23 mouse cellular contexts compared by ENCODE assay signal in genomic region chr12:111608015-111608414, GRCm38 (mm10). TPM values are rescaled to one million over a fixed set of nuclear protein-coding genes. Genes with fewer than 3 reads are reported as not detected.
DNase-seq lines count a peak whose midpoint lies in the region; ATAC-seq and TF ChIP-seq lines count a peak whose summit lies in the region.
"Had no signal": no experiment of that assay in that cellular context is flagged by ENCODE, and none has a peak within 500 bp of the region (broad histone marks: within the 10 kb centered on the region; RNA-seq: fewer than 3 reads in every experiment).

No protein-coding gene starts in this region.

- H3K4me3 ChIP-seq in forebrain, embryonic 14.5 days (ENCODE audit: low read depth, low read length) = no peak overlapping the region
- H3K4me3 ChIP-seq in gastrocnemius, adult 2 months = no peak overlapping the region
- H3K4me3 ChIP-seq: embryonic facial prominence, embryonic 15.5 days; erythroblast, embryonic 14.5 days; heart, embryonic 10.5 days; heart, embryonic 15.5 days; hindbrain, embryonic 10.5 days; intestine, embryonic 15.5 days had no signal

- no peak overlapping the region for H3K4me2 ChIP-seq in forebrain, embryonic 14.5 days (ENCODE audit: low read length)
- H3K4me2 ChIP-seq: embryonic facial prominence, embryonic 15.5 days; heart, embryonic 15.5 days; hindbrain, embryonic 14.5 days; intestine, embryonic 15.5 days had no signal

- no peaks in the 10 kb centered on the region for H3K27me3 ChIP-seq in forebrain, embryonic 14.5 days (replicated peaks; ENCODE audit: control insufficient read depth, insufficient read depth, low read length)
- H3K27me3 ChIP-seq: embryonic facial prominence, embryonic 15.5 days; heart, embryonic 15.5 days; intestine, embryonic 15.5 days had no signal

- H3K4me1 ChIP-seq in forebrain, embryonic 14.5 days (ENCODE audit: control insufficient read depth, insufficient read depth, low read length) = 0 out of 2 replicates have a peak, but pooled peaks cover 3% of the 10 kb centered on the region
- H3K4me1 ChIP-seq: embryonic facial prominence, embryonic 15.5 days; heart, embryonic 10.5 days; heart, embryonic 15.5 days; hindbrain, embryonic 10.5 days; intestine, embryonic 15.5 days had no signal

- peak; percentile 62 for DNase-seq in heart, adult 11 months
- DNase-seq in heart, postnatal 14 days = no peak
- peak; percentile 24 for DNase-seq in ES-CJ7 (ENCODE audit: low read depth, low spot score)
- DNase-seq in MEL-GATA-1-ER (ENCODE audit: extremely low read depth, low read depth) = peak; percentile 17
- DNase-seq in forebrain, embryonic 14.5 days (ENCODE audit: low spot score) = peak; percentile 44
- no peak for DNase-seq in gastrocnemius, adult 2 months
- no peak for DNase-seq in ovary, postnatal 14 days (ENCODE audit: low spot score)
- DNase-seq: adrenal gland, postnatal 10 days; B cell, adult 2 months; cerebellum, adult 18-20 months; cerebellum, postnatal 10 days; embryo, embryonic 11 days; gastrocnemius, postnatal 36 days; heart, adult 18-20 months; kidney, adult 18-20 months had no signal

- intact Hi-C loops in heart, postnatal 14 days (cut with DNase I) = no loop called here
- intact Hi-C loops in gastrocnemius, adult 2 months (cut with DNase I) = no loop called here

- WGBS in forebrain, embryonic 14.5 days = 23% methylated on average over 5 of the region's 5 CpGs

- H3K27ac ChIP-seq in forebrain, embryonic 14.5 days (ENCODE audit: low read depth, low read length) = peak overlapping the region; percentile 2; the same call in 1 of the 2 replicates
- no peak overlapping the region for H3K27ac ChIP-seq in gastrocnemius, adult 2 months
- H3K27ac ChIP-seq: embryonic facial prominence, embryonic 15.5 days; heart, embryonic 10.5 days; heart, embryonic 15.5 days; hindbrain, embryonic 10.5 days; hindbrain, embryonic 14.5 days; intestine, embryonic 15.5 days had no signal

- no peaks in the 10 kb centered on the region for H3K9me3 ChIP-seq in forebrain, embryonic 14.5 days (replicated peaks; ENCODE audit: control insufficient read depth, low read length)
- H3K9me3 ChIP-seq: embryonic facial prominence, embryonic 15.5 days; heart, embryonic 10.5 days; heart, embryonic 15.5 days; hindbrain, embryonic 10.5 days; intestine, embryonic 15.5 days had no signal

- H3K9ac ChIP-seq in forebrain, embryonic 14.5 days (ENCODE audit: low read length) = no peak overlapping the region
- H3K9ac ChIP-seq: embryonic facial prominence, embryonic 15.5 days; heart, embryonic 15.5 days; hindbrain, embryonic 14.5 days; intestine, embryonic 15.5 days had no signal

- no peak for TF ChIP-seq CTCF in gastrocnemius, adult 2 months (IDR thresholded peaks at IDR 0.05)

- peak; percentile 61 for ATAC-seq in forebrain, embryonic 14.5 days
- ATAC-seq: CD4-positive, CD25-positive, alpha-beta regulatory T cell, adult 4 months; intestine, embryonic 15.5 days had no signal

- H3K36me3 ChIP-seq in forebrain, embryonic 14.5 days (ENCODE audit: control insufficient read depth, insufficient read depth, low read length) = peaks cover 25% of the 10 kb centered on the region

RNA-seq across cellular contexts. Expression of gene Mark3, which starts 33.7 kb away (rescaled TPM):
- total RNA-seq in heart, postnatal 14 days (2021) = 10 to 100 TPM; 65.2 to 72.1 TPM
- 56.3 and 58.4 TPM in 2 replicates for polyA plus RNA-seq in forebrain, embryonic 14.5 days (2014; fragmentation: Nextera tagmentation; extraction: Ambion mirVana)
- total RNA-seq in gastrocnemius, adult 2 months (2021) = 10 to 100 TPM; 48.2 to 60.7 TPM

Comparison
In these comparisons a context has a peak if more than half of its experiments do, and no peak if none do; other contexts are left out.
1. DNase-seq: peak in heart, adult 11 months (single experiment), ES-CJ7 (single experiment), MEL-GATA-1-ER (single experiment) and forebrain, embryonic 14.5 days (single experiment); none in heart, postnatal 14 days (0 of 2), gastrocnemius, adult 2 months (single experiment) and ovary, postnatal 14 days (single experiment).